Mouse (Mus musculus): ENCODE data around the gene Birc3. TPM values are rescaled to one million over a fixed set of nuclear protein-coding genes. Genes with fewer than 3 reads are reported as not detected.
A peak's percentile ranks its signal among the peaks of the same experiment; 100 is the strongest.
"Not testable (repeated sequence)": the region's sequence is repeated elsewhere in the genome, so short reads cannot be mapped to it uniquely, and the experiment has no call there.

Birc3 gene
- total RNA-seq (2021) = 1 to 10 TPM; 6.8 to 9.4 TPM

- DNase-seq = peak; percentile 78 to 84
- intact Hi-C loops (cut with DNase I) = loop anchor here (2.0 kb wide), 2 partner anchors 36 to 108 kb away; partner anchors contain the start of genes Birc2 and Tmem123
Measured at GRCm38 (mm10) chr9:7872775-7873439, at the start of gene Birc3. Gene Birc3, minus strand, starts transcription at chr9:7873186.

DNA sequence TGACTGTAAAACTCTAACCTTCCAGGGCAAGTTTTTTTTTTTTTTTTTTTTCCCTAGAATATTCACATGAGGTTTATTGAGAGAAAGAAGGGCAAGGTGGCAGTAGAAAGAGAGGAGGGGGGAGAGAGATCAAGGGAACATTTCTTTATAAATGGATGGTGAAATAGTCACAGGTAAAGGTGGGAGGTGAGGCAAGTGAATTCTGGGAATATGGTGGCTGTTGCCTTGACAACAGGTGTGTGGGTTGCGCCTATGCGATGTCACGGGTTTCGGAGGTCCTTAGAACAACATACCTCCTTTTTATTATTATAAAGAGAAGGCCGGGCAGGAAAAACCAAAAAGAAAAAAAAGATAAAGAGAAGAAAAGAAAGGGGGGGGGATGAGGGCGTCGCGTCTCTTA is 41.9 kb upstream of the Birc3 start:
- intact Hi-C loops (cut with DNase I) = loop anchor here (1.0 to 5.0 kb wide), 3 partner anchors 9 to 217 kb away; partner anchors contain the start of gene Cep126
- DNase-seq = no peak

DNA sequence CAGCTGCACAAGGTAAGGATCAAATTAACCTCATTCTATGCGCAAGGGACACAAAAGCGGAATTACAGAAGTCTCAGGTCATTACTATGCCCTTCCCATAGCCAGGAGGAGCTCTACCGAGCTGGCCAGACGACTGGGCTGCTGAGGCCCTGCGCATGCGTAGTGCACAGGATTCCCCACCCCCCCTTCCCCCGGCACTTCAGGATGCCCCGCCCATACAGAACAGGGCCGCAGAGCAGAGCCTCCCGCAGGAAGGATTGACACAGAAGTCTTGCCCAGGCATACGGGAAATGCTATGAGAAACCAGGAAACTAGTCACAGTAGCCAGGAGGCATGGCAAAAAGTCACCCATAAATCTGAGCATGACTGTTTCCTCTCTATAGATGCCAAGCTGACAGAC is 41.5 kb upstream of the Birc3 start:
- intact Hi-C loops (cut with DNase I) = loop anchor here (5.0 kb wide), 1 partner anchor 218 kb away; the partner anchor contains the start of gene Cep126
- DNase-seq = peak; percentile 44 to 54

DNA sequence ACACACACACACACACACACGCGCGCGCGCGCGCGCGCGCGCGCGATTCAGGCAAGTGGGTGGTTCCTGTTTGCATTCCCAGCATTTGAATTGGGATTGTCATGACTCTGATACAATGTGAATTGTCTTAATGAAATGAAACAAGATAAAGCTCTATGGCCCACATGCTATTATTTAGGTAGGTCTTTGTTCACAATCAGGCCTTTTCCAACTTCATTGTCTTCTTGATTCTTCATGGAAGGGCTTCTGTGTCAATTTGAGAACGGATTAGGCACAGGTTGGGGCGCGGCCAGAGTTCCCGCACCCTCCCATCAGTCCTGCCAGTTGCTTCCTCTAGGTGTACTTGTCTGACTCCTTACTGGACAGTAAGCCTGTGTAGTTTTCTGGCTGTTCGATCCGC is 41.0 kb upstream of the Birc3 start:
- DNase-seq = no peak
- intact Hi-C loops (cut with DNase I) = loop anchor here (5.0 kb wide), 1 partner anchor 218 kb away; the partner anchor contains the start of gene Cep126

DNA sequence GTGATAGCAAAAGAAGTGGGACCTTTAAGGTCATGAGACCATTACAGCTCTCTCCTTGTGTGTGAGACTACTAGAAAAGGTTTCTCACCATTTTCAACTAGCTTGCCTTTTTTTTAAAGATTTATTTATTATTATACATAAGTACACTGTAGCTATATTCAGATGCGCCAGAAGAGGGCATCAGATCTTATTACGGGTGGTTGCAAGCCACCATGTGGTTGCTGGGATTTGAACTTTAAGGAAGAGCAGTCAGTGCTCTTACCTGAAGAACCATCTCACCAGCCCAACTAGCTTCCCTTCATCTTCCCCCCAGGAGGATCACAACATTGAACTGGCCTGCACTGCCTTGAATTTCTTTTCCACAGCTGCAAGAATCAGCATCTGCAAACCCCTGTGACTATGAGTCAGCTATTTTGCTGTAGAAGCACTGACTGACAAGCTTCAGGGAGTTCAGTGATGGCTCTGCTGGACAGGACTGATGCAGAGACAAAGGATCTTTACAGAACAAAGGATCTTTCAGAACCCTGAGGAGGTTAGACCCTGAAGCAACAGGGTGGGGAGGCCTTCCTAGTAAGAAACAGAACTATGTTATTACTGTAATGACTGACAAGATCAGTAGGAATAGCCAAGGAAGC is 34.5 kb upstream of the Birc3 start:
- no peak for DNase-seq
- intact Hi-C loops (cut with DNase I) = no loop called here

- intact Hi-C loops (cut with DNase I) = no loop called here
- no peak for DNase-seq
Measured at GRCm38 (mm10) chr9:7906564-7906963, 33.6 kb upstream of the Birc3 start.

DNA sequence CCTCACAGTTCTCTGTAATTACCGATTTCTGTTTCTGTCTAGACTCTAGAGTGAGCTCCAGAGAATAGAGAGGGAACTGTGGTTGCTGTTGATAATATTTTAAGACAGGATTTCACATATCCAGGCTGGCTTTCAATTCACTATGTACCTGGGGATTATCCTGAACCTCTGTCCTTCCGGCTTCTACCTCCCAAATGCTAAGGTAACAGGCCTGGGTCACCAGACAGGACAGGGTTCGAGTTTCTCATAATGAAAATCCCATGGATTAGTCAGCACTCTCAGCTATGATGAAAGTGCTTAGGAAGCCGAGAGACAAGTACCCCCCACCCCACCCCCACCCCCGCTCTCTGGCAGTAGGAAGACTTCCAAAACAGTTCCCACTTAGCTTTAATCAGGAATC is 30.8 kb upstream of the Birc3 start:
- intact Hi-C loops (cut with DNase I) = loop anchor here (5.0 kb wide), 1 partner anchor 303 kb away; no protein-coding TSS in a partner anchor
- no peak for DNase-seq

GRCm38 (mm10) chr9:7903262-7903661 is 30.3 kb upstream of the Birc3 start:
- intact Hi-C loops (cut with DNase I) = loop anchor here (5.0 kb wide), 1 partner anchor 304 kb away; no protein-coding TSS in a partner anchor
- DNase-seq = no peak

DNA sequence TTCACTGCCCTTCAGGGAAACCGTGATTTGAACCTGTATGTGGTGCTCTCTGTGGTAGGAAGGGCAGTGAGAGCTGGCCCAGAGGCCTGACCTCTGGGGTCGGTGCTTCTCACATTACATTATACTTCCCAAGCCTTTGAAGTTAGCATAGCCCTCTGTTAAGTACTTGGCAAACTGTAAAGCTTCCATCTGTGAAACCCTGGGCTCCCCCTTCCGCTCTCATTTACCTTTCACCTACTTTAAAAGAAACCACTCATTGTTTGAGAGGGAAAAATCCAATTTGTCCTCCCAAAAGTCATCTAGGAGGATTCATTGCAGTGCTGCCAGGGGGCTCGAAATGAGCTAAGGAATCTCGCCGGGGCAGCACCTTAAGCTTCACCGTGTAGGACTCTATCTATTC is 29.3 kb upstream of the Birc3 start:
- no peak for DNase-seq
- intact Hi-C loops (cut with DNase I) = loop anchor here (5.0 kb wide), 1 partner anchor 305 kb away; no protein-coding TSS in a partner anchor

GRCm38 (mm10) chr9:7900965-7901364 is 28.0 kb upstream of the Birc3 start:
- DNase-seq = no peak
- intact Hi-C loops (cut with DNase I) = loop anchor here (1.0 to 5.0 kb wide), 2 partner anchors 171 to 306 kb away; no protein-coding TSS in a partner anchor

DNA sequence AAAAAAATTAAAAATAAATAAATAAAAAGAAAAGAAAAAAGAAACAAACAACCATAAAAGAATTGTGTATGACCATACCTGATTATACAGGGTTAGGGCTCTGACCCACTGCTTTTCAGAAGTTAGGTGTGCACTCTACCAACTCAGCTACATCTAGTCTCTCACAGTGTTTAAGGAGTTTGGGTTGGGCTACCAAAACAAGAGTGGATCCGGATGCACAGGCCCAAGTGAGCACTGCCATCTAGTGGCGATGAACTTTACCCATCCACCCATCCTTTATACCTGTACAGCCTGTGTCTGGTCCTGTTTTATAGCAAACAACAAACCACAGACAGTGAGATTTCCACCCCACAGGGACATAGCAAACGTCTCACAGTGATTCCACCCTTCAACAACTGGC is 24.5 kb upstream of the Birc3 start:
- intact Hi-C loops (cut with DNase I) = loop anchor here (1.0 to 2.0 kb wide), 3 partner anchors 41 to 294 kb away; no protein-coding TSS in a partner anchor
- peak; percentile 72 to 74 for DNase-seq

DNA sequence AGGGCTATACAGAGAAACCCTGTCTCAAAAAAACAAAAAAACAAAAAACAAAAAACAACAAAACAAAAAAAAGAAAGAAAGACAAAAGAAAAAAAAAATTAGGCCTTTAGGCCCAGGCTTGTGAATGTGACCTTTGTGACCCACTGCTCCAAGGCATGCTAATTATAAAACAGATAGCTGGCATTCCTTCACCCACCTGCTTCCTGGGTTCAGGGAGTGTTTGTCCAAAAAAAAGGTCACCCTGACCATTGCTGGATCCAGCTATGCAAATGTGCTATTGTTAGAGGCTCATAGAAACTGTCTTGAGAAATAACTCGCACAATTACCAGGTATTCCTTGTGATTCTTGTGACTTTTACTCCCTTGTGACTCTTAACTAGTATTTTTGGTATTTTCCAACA is 18.8 kb upstream of the Birc3 start:
- intact Hi-C loops (cut with DNase I); DNase-seq: not testable (repeated sequence)

- no peak for DNase-seq
- intact Hi-C loops (cut with DNase I) = no loop called here
Measured at GRCm38 (mm10) chr9:7891177-7891576, 18.2 kb upstream of the Birc3 start.

GRCm38 (mm10) chr9:7884346-7884745 is 11.4 kb upstream of the Birc3 start:
- DNase-seq = no peak

GRCm38 (mm10) chr9:7882304-7882865 is 9.4 kb upstream of the Birc3 start:
- no peak for DNase-seq
- intact Hi-C loops (cut with DNase I) = no loop called here

More at GRCm38 (mm10) chr9:7884346-7884745, 11.4 kb upstream of the Birc3 start:
- intact Hi-C loops (cut with DNase I) = no loop called here

DNA sequence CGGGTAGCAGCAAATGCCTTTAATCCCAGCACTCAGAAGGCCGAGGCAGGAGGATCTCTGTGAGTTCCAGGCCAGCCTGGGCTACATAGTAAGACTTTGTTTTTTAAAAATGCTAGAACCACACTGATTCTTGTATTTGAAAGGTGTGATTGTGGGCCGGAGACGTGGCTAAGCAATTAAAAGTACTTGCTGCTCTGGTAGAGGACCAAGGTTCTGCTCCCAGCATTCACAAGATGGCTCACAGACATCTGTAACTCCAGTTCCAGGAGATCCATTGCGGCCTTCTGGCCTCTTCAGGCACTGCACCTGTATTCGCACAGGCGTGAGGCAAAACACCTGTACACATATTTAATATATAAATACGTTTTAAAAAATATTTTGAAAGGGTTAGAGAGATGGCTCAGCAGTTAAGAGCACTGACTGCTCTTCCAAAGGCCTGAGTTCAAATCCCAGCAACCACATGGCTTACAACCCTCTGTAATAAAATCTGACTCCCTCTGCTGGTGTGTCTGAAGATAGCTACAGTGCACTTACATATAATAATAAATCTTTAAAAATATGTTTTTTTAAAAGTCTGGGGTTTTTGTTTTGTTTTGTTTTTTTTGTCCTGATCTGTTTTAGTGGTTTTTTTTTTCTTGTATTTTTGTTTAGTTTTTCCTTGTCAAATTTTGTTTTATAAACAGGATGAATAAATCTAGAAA is 675 bp upstream of the Birc3 start:
- DNase-seq = peak in 1 of 2 experiments; percentile 12
- intact Hi-C loops (cut with DNase I) = loop anchor here (2.0 kb wide), 2 partner anchors 37 to 109 kb away; partner anchors contain the start of genes Birc2 and Tmem123

GRCm38 (mm10) chr9:7872044-7872774 is 777 bp downstream of the Birc3 start:
- DNase-seq = no peak
- intact Hi-C loops (cut with DNase I) = loop anchor here (2.0 kb wide), 2 partner anchors 35 to 107 kb away; partner anchors contain the start of genes Birc2 and Tmem123

- intact Hi-C loops (cut with DNase I) = loop anchor here (2.0 kb wide), 2 partner anchors 35 to 107 kb away; partner anchors contain the start of genes Birc2 and Tmem123
- DNase-seq = no peak
Measured at GRCm38 (mm10) chr9:7871316-7872043, 1.5 kb downstream of the Birc3 start.

All from heart, postnatal 36 days (tissue).